Mouse (Mus musculus) ES-Bruce4 (cell line): ENCODE data around the gene Mcf2l.

Experiments
- CTCF ChIP-seq: IDR thresholded peaks from one replicate; pipeline ENCODE4 v1.8.1; 2011; ENCODE audit warnings: low read depth, low read length
- EP300 ChIP-seq: IDR thresholded peaks from 2 replicates; pipeline ENCODE4 v1.6.1; 2011; ENCODE audit warnings: low read depth, low read length; ENCODE audit not compliant: insufficient read depth

DNA sequence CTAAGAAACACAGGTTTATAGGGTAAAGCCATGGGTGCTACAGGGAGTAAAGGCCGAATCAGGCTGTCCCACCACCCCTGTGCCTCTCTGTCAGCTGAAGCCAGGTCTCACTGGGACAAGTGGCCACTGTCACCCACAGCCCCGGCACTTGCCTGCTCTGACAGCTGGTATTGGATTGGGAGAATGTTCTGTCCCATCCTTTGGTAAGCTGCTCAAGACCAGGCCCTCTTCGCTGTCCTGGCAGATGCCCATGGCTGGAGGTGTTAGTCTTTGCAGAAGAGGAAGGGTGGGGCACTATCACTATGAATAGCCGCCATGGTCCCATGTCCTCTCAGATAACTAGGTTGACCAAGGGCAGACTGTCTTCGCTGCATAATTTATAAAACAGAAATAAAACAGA lies 40.0 kb upstream of the Mcf2l start:
- TF ChIP-seq EP300 (no peak), CTCF (no peak)
